Mouse (Mus musculus): Measurements from ENCODE around the gene Arid3b.
A peak's percentile ranks its signal among the peaks of the same experiment; 100 is the strongest.

The Arid3b gene

GRCm38 (mm10) chr9:57775026-57775425 lies 61.6 kb downstream of the Arid3b start:
- DNase-seq (ENCODE audit: low spot score) = peak; percentile 58

- DNase-seq (ENCODE audit: low spot score) = no peak
These were observed 62.4 kb downstream of the Arid3b start for GRCm38 (mm10) chr9:57774168-57774567.

- DNase-seq (ENCODE audit: low spot score) = no peak
These were observed 62.8 kb downstream of the Arid3b start for GRCm38 (mm10) chr9:57773754-57774153.

DNA sequence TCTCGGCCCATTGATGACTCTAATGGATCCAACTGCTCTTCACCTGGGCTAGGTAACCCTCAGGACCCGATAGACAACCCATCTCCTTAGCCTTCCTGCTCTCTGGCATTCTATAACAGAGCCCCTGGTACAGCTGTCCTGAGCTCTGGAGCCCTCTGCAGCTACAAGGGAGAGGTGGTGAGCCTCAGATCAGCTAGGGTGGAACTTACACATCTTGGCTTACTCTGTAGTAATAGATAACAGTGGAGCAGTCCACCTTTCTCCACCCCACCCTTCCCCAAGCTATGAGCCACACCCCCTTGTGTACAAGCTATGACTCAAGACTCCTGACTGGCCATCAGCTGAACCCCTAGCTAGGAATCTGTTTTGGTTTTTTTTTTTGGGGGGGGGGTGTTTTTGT lies 65.8 kb downstream of the Arid3b start:
- no peak for DNase-seq (ENCODE audit: low spot score)

DNA sequence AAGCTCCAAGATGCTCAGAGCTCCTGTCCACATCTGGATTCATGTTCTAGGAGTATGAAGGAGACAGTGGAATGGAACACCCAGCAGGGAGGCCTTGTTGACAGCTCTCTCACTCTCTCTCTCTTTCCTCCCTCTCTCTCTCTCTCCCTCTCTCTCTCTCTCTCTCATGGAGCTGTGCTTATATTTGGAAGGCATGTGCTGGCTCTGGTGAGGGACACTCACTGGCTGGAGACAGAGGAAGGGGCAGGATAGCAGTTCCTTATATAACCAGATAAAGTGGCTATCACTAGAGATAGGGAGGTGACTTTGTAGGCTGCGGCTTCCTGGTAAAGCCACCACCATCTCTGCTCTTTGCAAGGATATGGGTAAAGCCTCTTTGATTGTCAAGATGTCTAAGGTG lies 66.4 kb downstream of the Arid3b start:
- no peak for DNase-seq (ENCODE audit: low spot score)

GRCm38 (mm10) chr9:57769539-57770069 lies 67.0 kb downstream of the Arid3b start:
- DNase-seq (ENCODE audit: low spot score) = no peak

- DNase-seq (ENCODE audit: low spot score) = no peak
These were observed 69.4 kb downstream of the Arid3b start for GRCm38 (mm10) chr9:57767231-57767630.

DNA sequence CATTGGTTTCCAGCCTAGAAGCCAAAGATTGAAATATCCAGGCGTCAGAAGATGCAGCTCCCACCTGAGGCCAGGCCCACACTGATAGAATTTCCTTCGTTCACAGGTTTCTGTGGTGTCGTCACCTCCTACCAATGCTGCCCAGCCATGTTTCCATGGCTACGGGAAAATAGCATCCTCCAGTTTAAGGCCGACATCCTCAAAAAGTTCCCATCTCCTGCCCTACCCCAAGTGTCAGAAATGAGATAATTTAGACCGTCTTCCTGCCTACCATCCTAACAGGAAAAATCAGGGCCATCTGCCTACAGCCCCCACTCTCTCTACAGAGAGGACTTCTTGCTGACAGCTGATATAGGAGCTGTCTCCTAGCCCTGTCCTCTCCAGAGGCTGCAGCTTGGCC lies 70.2 kb downstream of the Arid3b start:
- no peak for DNase-seq (ENCODE audit: low spot score)

DNA sequence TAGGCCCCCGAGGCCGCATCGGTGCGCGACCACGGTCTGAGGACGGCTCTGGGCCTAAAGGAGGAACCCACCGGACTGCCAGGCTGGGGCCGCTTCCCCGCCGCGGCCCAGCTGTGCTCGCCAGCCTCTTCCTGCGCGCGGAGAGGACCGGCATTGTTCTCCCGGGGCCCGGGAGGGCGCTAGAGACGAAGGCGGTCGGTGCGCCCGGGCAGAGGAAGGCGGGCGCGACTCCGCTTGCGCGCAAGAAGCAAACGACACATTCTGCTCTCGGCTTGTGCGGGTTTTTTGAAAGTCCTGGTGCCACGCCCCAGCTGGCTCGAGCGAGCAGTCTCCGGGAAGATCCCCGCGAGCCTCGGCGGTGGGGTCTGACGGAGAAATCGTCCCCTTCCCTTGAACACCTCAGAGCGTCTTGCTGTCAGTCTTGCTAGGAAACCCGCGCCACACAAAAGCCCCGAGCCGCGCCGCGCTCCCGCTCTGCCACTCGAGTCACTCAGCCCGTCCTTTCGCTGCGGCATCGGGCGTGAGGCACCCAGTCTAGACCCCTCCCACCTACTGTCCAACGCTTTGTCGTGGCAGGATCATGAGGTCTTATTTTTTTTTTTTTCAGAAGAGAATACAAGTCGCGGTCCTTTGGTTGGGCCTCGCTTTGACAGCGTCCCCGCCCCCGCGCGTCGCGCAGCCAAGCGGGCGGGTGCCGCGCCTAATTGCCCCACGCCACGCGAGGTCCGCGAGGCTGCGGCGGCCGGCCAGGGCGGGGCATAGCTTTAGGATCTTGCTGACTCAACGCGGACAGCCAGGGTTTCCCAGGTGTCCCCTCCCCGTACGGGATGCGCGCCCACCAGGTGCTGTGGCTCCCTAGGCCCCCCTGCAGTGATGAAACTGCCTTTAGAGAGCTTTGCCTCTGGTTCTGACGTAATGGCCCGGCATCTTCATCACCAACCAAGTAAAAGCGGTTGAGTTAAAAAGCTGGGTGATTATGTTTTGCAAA lies 70.9 kb downstream of the Arid3b start, which contains the start of gene Clk3:
TSS of gene Clk3 (minus strand) at position 497 of the 988 bp plus-strand sequence.
- peak; percentile 51 for DNase-seq (ENCODE audit: low spot score)

DNA sequence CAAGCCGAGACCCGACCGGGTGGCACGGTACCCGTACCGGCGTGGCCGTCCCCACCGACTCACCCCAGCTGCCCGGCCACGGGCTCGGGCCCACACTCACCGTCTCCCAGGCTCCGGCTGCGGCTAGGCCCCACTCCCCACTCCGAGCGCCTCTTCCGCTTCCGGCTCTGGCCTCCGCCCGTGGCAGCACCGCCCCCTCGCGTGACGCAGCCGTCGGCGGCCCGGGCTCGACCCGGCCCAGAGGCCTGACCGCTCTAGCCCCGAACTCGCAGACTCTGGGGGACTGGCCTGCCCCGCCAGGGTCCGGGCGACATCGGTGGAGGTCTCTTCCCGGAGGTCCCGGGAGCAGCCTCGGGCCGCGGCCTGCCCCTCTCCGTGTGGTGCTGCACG lies 71.6 kb downstream of the Arid3b start:
- peak; percentile 89 for DNase-seq (ENCODE audit: low spot score)

DNA sequence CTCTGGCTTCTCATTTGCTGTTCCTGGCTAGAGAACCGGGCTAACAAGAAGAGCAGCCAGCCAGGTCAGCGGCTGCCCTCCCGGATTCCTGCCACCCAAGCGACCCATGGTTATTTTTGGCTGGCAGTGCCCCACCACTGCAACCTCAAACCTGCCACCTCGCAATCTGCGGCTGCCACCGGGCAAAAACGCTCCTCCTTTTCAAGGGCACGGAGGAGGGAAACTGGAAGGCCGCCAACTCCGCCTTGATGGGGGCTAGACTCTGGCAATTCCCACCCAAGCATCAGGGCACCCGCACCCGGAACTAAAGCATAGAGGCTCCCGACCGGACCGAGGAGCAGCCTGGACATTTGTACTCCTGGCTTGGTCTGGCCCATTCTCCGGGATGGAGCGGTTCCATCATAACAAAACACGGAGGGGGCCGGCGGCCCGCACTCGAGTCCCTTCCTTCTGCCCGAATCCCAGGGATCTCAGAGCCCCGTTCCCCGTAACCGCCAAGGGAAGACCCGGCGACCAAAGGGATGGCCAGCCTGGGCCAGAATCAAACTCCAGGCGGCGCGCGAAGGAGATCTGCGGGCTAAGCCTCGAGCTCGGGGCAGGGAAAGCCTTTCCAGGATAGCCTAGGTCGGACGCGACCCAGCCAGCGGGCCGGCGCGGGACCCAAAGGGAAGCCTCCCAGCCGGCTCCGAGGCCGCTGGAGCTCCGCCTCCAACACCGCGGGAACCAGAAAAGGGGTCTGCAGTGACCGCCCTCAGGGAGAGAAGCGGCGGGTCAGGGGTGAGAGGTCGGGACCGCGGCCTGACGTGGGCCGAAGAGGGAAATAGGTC lies 72.2 kb downstream of the Arid3b start:
- peak; percentile 67 for DNase-seq (ENCODE audit: low spot score)

DNA sequence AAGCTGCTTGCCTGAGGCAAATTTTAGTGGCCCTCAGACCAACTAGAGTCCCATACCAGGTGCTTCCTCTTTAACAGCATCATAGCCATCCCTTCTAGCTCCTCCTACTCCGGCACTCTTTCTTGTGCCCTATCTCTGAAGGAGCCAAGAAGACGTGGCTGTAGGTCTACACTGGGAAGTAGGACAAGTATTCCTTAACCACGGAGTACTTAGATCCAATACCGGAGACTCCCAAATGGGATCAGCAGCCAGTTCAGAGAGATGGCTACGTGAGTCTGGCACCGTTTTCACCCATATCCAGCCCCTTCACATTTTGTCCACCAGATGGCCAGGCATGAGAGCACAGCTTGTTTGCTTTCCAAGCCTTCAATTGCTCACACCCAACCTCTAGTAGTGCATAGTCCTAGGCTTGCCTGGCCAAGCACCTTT lies 74.0 kb downstream of the Arid3b start:
- DNase-seq (ENCODE audit: low spot score) = no peak

- DNase-seq (ENCODE audit: low spot score) = no peak
These were observed 74.7 kb downstream of the Arid3b start for GRCm38 (mm10) chr9:57761563-57762551.

DNA sequence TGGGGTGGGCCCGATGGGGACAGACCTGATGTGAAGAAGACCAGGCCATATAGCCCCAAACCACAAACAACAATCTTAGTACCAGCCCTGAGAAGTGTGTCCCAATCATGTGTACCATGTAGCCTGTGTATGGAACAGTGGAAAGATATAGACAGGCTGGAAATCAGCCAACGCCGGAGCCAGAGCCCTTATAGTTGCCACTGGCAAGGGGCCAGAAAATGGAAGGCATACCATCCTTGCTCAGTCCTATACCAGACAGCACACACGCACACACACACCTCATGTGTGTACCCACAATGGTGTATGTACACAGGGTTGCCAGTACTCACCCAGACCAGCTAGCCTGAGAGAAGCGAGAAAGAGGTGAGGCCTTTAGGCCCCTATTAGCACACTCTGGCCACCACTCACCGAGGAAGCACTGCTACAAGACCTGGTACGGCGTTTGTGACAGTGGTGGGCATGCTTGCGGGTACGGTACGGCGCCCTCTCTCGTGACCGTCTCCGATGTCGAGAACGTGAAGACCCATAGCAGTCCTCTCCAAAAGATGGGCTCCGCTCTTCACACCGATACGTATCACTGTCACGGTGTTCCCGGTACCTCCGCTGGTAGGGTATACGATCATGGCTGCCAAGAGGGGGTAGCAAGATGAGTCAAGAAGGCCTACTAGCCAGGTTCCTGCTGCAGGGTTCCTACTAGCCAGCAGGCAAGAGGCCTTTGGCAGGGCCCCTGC lies 76.0 kb downstream of the Arid3b start:
- DNase-seq (ENCODE audit: low spot score) = no peak

DNA sequence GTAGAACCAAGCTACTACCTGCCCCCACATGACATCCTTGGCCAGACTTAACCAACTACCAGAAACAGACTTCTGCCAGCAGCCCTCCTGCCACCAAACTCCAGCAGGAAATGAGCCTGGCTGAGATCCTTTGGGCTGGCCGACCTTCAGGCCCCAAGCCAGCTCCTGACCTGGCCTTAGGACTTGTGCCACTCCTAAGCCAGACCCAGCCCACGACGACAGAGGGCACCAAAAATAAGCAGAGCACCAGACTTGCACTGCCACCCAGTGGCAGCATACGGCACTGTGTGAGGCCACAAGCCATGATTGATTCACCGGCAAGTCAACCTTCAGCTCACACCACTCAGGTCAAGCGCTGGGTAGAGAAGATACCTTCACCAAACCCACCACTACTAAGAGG lies 77.3 kb downstream of the Arid3b start:
- no peak for DNase-seq (ENCODE audit: low spot score)

DNA sequence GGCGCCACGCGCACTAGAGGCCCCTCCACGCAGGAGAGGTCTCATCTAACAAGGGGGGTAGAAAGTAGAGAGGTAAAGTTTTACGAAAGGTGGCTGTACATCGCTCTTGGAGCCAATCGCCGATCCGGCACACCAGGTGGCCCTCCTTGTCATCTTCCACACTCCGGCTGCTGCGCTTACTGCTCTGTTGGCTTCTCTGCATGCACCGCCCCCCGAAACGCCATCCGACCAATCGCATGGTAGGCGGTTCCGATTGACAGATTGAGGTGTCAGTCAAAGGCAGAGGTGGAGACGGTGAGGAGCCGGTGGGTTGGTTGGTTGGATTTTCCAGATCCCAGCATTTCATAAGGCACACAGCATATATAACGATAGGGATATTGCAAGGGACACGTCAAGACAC lies 78.1 kb downstream of the Arid3b start:
- no peak for DNase-seq (ENCODE audit: low spot score)

- DNase-seq (ENCODE audit: low spot score) = no peak
These were observed 79.0 kb downstream of the Arid3b start for GRCm38 (mm10) chr9:57757578-57757977.

DNA sequence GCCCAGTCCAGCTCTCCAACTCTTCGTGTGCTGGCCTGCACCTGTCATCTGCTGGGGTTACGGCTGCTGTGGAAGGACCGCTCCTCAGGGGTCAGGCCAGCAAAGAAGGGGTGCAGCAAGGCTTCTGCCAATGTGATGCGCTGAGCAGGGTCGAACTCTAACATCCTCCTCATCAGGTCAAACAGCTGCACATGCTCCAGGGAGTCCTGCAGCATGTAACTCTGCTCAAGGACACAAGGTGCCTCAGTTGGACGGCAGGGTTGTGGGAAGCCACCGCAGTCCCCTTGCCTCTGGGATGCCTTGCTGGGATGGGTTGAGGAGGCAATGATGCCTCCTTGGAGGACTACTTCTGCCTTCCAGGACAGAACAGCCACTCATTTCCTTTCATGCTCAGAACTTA lies 85.7 kb downstream of the Arid3b start:
- DNase-seq (ENCODE audit: low spot score) = no peak

- no peak for DNase-seq (ENCODE audit: low spot score)
These were observed 87.8 kb downstream of the Arid3b start for GRCm38 (mm10) chr9:57748831-57749230.

GRCm38 (mm10) chr9:57748137-57748536 lies 88.5 kb downstream of the Arid3b start:
- no peak for DNase-seq (ENCODE audit: low spot score)

DNA sequence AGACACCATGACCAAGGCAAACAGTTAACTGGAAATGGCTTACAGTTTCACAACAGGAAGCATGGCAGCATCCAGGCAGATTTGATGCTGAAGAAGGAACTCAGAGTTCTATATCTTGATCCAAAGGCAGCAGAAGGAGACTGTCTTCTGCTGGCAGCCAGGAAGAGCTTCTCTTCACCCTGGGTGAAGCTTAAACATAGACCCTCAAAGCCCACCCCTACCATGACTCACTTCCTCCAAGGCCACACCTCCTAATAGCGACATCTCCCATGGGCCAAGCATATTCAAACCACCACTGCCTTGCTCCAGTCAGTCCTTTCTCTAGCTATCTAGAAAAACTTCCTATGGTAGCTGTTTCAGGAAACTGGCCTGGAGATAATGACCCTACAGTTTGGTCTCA lies 89.5 kb downstream of the Arid3b start:
- no peak for DNase-seq (ENCODE audit: low spot score)

All from left cerebral cortex, adult 11 months (tissue).